Mouse (Mus musculus) small intestine, adult 2 months (tissue): Measurements from ENCODE around the gene Elovl6.

Experiments used
- CTCF ChIP-seq: fragments of 200-500 bp; IDR thresholded peaks from 2 replicates; pipeline ENCODE4 v1.5.1; 2012; ENCODE audit warnings: low read depth, mild to moderate bottlenecking, control low read depth, inconsistent platforms, low read length, moderate library complexity, mixed read lengths; ENCODE audit not compliant: insufficient replicate concordance, insufficient read length; ENCODE audit errors: extremely low read depth
- POLR2A ChIP-seq: fragments of 200-500 bp; IDR thresholded peaks from 2 replicates; pipeline ENCODE4 v1.6.1; 2012; ENCODE audit warnings: low read depth, mild to moderate bottlenecking, control low read depth, inconsistent platforms, low read length, moderate library complexity

- no peak for TF ChIP-seq CTCF
- TF ChIP-seq POLR2A: no peak
Observed at GRCm38 (mm10) chr3:129532865-129533742, 949 bp downstream of the Elovl6 start.
